Mouse (Mus musculus) embryonic facial prominence, embryonic 15.5 days (tissue): ENCODE measurements around the gene Snrnp70. TPM values are rescaled to one million over a fixed set of nuclear protein-coding genes. Genes with fewer than 3 reads are reported as not detected.
A peak's percentile ranks its signal among the peaks of the same experiment; 100 is the strongest.
"Not testable (repeated sequence)": the region's sequence is repeated elsewhere in the genome, so short reads cannot be mapped to it uniquely, and the experiment has no call there.

Experiments
- ATAC-seq: fragments of 200-750 bp; cut with Nextera tagmentation; 2 replicates; pipeline ENCODE4 v1.8.0; 2017; ENCODE audit warnings: low read depth, moderate TSS enrichment; ENCODE audit not compliant: insufficient number of reproducible peaks, low FRiP score, low TSS enrichment
- H3K27ac ChIP-seq: fragments of 300-500 bp; sonication (generic); replicated peaks from 2 replicates; pipeline ENCODE4 v1.5.1; 2015; ENCODE audit warnings: mild to moderate bottlenecking, inconsistent platforms
- H3K27me3 ChIP-seq: fragments of 300-500 bp; sonication (generic); 2 replicates; pipeline ENCODE4 v1.6.1; 2015; ENCODE audit warnings: inconsistent platforms
- H3K36me3 ChIP-seq: fragments of 300-500 bp; sonication (generic); 2 replicates; pipeline ENCODE4 v1.6.1; 2015; ENCODE audit warnings: mild to moderate bottlenecking, inconsistent platforms
- H3K4me1 ChIP-seq: fragments of 300-500 bp; sonication (generic); 2 replicates; pipeline ENCODE4 v1.6.1; 2015; ENCODE audit warnings: inconsistent platforms
- H3K4me2 ChIP-seq: fragments of 300-500 bp; sonication (generic); replicated peaks from 2 replicates; pipeline ENCODE4 v1.6.1; 2015; ENCODE audit warnings: mild to moderate bottlenecking, inconsistent platforms
- H3K4me3 ChIP-seq: fragments of 300-500 bp; sonication (generic); replicated peaks from 2 replicates; pipeline ENCODE4 v1.5.1; 2015; ENCODE audit warnings: mild to moderate bottlenecking, inconsistent platforms
- H3K9ac ChIP-seq: fragments of 300-500 bp; sonication (generic); 2 replicates; pipeline ENCODE4 v1.6.1; 2015; ENCODE audit warnings: inconsistent platforms
- H3K9me3 ChIP-seq: fragments of 300-500 bp; sonication (generic); replicated peaks from 2 replicates; pipeline ENCODE4 v1.6.1; 2016; ENCODE audit warnings: inconsistent platforms
- WGBS: fragments of 180-500 bp; shearing (Covaris S2); methylation state at CpG from one replicate; pipeline ENCODE4 v1.1.7; 2015; 5-methylcytosine and 5-hydroxymethylcytosine counted together
- polyA plus RNA-seq: library from polyadenylated mRNA; unstranded; fragments of >200 nt; fragmentation: Nextera tagmentation; extraction: Ambion mirVana; gene quantifications from 2 replicates; pipeline ENCODE4 v1.2.1, GENCODE M21; 2015

Snrnp70 gene
- polyA plus RNA-seq, 1 experiment from 2014 or later: 212 TPM

DNA sequence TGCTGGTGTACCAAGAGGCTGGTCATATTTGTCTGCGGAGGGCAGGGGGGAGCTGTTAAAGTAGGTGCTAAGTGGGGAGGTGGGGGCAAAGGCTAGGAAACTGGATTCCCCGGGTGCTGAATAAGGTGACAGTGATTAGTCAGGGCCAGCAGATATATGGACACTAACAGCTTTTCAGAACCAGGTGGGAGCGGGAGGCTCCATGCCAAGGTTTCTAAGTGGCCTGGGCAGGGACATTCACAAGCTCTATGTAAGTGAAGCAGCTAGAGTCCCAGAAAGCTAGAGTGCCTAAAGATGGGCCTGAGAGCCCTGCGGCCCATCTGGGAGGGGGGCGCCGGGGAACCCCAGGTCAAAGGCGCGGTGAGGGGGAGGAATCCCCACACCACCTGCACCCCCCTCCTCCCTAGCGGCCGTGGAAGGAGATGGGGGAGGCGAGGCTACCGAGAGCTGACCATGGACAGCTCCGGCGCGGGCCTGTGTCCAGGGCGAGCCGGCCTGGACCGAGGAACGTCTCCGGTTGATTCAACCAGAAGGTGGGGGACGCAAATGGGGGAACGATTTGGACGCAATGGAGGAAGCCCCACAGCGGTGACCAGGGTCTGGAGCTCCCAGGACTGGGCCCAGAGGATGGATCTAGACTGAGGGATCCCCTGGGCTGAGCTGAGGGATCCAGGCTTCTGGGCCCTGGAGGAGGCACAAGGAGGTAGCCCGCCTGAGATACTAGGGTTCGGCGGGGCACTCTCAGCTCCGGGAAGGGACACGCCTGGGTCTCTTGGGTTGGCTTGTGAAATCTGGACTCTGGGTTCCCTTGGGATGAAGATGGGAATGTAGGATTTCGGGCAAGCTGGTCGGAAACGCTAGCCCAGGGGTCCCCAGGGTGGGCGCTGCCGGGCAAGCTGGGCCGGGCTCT lies 29.5 kb downstream of the Snrnp70 start:
- Histone ChIP-seq H3K4me1 (peaks cover 55% of the 10 kb centered on the region), H3K36me3 (no peaks in the 10 kb centered on the region), H3K4me3 (peak overlapping the region; percentile 70), H3K27me3 (peaks cover 58% of the 10 kb centered on the region), H3K4me2 (peak overlapping the region; percentile 98), H3K27ac (0 out of 2 replicates have a peak overlapping the region, but pooled peaks have one; percentile 41), H3K9me3 (no peaks in the 10 kb centered on the region), H3K9ac (peak overlapping the region; percentile 52)
- WGBS: 5% methylated on average over 34 of the region's 35 CpGs
- ATAC-seq: no peak

- H3K27ac ChIP-seq: 0 out of 2 replicates have a peak overlapping the region, but pooled peaks have one; percentile 44
Observed at GRCm38 (mm10) chr7:45363983-45364382, 31.6 kb downstream of the Snrnp70 start.

GRCm38 (mm10) chr7:45362801-45363200 lies 32.7 kb downstream of the Snrnp70 start:
- Histone ChIP-seq H3K9ac (no peak overlapping the region), H3K4me2 (no peak overlapping the region), H3K27ac (no peak overlapping the region), H3K27me3 (peaks cover 39% of the 10 kb centered on the region; the same call in 1 of the 2 replicates), H3K36me3 (no peaks in the 10 kb centered on the region), H3K4me3 (no peak overlapping the region), H3K9me3 (no peaks in the 10 kb centered on the region), H3K4me1 (peaks cover 39% of the 10 kb centered on the region)
- ATAC-seq: no peak
- WGBS: 6% methylated on average over 13 of the region's 13 CpGs

More at GRCm38 (mm10) chr7:45363983-45364382, 31.6 kb downstream of the Snrnp70 start:
- H3K9me3 ChIP-seq: no peaks in the 10 kb centered on the region
- no peak overlapping the region for H3K4me3 ChIP-seq
- H3K27me3 ChIP-seq: peaks cover 49% of the 10 kb centered on the region
- no peak for ATAC-seq
- peaks cover 43% of the 10 kb centered on the region for H3K4me1 ChIP-seq
- 88% methylated on average over 2 of the region's 2 CpGs for WGBS
- H3K36me3 ChIP-seq: no peaks in the 10 kb centered on the region
- no peak overlapping the region for H3K4me2 ChIP-seq
- no peak overlapping the region for H3K9ac ChIP-seq

GRCm38 (mm10) chr7:45361243-45361804 lies 34.2 kb downstream of the Snrnp70 start:
- 1% methylated on average over 43 of the region's 43 CpGs for WGBS
- H3K36me3 ChIP-seq: peaks cover 3% of the 10 kb centered on the region; the same call in 1 of the 2 replicates

DNA sequence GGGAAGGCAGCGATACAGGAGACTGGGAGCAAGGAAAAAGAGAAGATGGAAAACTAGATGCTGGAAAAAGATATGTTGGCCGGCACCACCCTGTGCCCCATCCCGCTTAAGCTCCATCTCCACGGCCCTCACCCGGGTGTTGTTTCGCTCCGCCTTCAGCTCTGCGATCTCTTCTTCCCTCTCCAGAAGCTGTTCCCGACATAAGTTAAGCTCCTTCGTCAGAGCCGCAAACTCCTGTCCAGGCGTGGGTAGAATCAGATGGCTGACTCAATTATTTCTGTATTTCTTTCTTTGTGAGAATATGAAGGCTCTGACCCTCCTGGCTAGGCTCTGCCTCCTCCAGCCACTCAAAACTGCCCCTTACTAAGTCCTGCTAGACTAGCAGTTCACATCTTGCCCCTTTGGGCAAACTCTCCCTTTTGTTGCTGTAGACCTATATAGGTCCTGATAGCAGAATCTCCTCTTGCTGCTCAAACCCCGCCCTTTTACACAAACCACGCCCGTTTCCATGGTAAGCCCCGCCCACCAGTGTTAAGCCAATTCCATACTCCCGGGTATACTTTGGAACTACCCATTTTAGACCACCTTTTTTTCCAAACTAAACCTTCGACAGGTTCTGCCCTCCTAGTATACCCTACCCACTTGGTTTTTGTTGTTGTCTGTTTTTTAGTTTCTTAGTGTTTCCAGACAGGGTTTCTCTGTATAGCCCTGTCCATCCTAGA lies 35.0 kb downstream of the Snrnp70 start:
- H3K9ac ChIP-seq: no peak overlapping the region
- H3K4me1 ChIP-seq: peaks cover 23% of the 10 kb centered on the region
- peaks cover 3% of the 10 kb centered on the region; the same call in 1 of the 2 replicates for H3K36me3 ChIP-seq
- H3K4me3 ChIP-seq: 0 out of 2 replicates have a peak overlapping the region, but pooled peaks have one; percentile 50
- ATAC-seq: peak; percentile 26; the same call in 1 of the 2 replicates
- H3K9me3 ChIP-seq: no peaks in the 10 kb centered on the region
- no peak overlapping the region for H3K27ac ChIP-seq
- H3K4me2 ChIP-seq: peak overlapping the region; percentile 83; the same call in 1 of the 2 replicates
- 50% methylated on average over 18 of the region's 18 CpGs for WGBS
- peaks cover 35% of the 10 kb centered on the region; the same call in 1 of the 2 replicates for H3K27me3 ChIP-seq

More at GRCm38 (mm10) chr7:45361243-45361804, 34.2 kb downstream of the Snrnp70 start:
- Histone ChIP-seq H3K9ac (peak overlapping the region; percentile 26), H3K9me3 (no peaks in the 10 kb centered on the region), H3K4me2 (peak overlapping the region; percentile 83), H3K27ac (no peak overlapping the region; the same call in 1 of the 2 replicates), H3K27me3 (peaks cover 39% of the 10 kb centered on the region; the same call in 1 of the 2 replicates), H3K4me1 (peaks cover 30% of the 10 kb centered on the region), H3K4me3 (peak overlapping the region; percentile 50)
- peak; percentile 88 for ATAC-seq

DNA sequence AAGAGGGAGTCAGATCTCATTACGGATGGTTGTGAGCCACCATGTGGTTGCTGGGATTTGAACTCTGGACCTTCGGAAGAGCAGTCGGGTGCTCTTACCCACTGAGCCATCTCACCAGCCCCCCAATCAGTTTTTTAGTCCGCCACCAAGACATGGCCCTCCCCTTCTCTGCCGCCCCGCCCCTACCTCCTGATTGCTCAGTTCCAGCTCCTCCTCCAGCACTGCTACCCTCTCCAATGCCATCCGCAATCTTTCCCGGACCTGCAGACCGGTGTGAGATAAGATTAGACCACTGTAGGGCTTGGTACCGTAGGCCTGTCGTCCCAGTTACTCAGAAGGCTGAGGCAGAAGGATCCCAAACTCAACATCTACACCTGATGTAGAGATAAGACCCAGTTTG lies 36.5 kb downstream of the Snrnp70 start:
- H3K36me3 ChIP-seq, H3K27ac ChIP-seq, H3K4me2 ChIP-seq, H3K9me3 ChIP-seq, H3K4me3 ChIP-seq, H3K9ac ChIP-seq, ATAC-seq: not testable (repeated sequence)
- H3K4me1 ChIP-seq: peaks cover 21% of the 10 kb centered on the region
- peaks cover 25% of the 10 kb centered on the region; the same call in 1 of the 2 replicates for H3K27me3 ChIP-seq
- WGBS: 65% methylated on average over 11 of the region's 11 CpGs

DNA sequence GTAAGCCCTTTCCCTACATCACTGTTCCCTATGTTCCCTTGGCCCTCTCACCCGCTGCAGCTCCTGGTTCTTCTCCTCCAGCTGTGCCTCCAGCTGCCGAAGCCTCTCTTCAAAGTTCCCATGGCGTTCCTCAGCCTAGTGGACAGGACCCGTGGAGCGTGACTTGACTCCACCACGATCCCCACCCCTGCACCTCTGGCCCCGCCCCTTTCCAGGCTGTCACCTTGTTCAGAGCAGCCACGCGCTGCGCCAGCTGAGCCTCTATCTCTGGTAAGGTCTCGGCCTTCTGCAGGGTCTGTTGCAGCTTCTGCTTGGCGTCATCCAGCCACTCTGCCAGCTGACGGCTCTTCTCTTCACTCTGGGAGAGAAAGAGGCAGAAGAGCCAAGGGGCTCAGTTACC lies 39.5 kb downstream of the Snrnp70 start:
- peaks cover 10% of the 10 kb centered on the region; the same call in 1 of the 2 replicates for H3K36me3 ChIP-seq
- ATAC-seq: no peak
- H3K4me3 ChIP-seq: no peak overlapping the region
- H3K27ac ChIP-seq: no peak overlapping the region
- no peaks in the 10 kb centered on the region for H3K9me3 ChIP-seq
- WGBS: 48% methylated on average over 13 of the region's 13 CpGs
- H3K4me2 ChIP-seq: no peak overlapping the region
- peaks cover 2% of the 10 kb centered on the region; the same call in 1 of the 2 replicates for H3K27me3 ChIP-seq
- H3K9ac ChIP-seq: no peak overlapping the region
- H3K4me1 ChIP-seq: peaks cover 2% of the 10 kb centered on the region

GRCm38 (mm10) chr7:45355318-45356020 lies 40.1 kb downstream of the Snrnp70 start:
- H3K9ac ChIP-seq: no peak overlapping the region
- no peak overlapping the region for H3K27ac ChIP-seq
- no peaks in the 10 kb centered on the region for H3K4me1 ChIP-seq
- no peak overlapping the region for H3K4me3 ChIP-seq
- 71% methylated on average over 15 of the region's 15 CpGs for WGBS
- H3K4me2 ChIP-seq: no peak overlapping the region
- no peaks in the 10 kb centered on the region for H3K9me3 ChIP-seq
- no peaks in the 10 kb centered on the region for H3K27me3 ChIP-seq
- H3K36me3 ChIP-seq: peaks cover 10% of the 10 kb centered on the region; the same call in 1 of the 2 replicates
- no peak for ATAC-seq

DNA sequence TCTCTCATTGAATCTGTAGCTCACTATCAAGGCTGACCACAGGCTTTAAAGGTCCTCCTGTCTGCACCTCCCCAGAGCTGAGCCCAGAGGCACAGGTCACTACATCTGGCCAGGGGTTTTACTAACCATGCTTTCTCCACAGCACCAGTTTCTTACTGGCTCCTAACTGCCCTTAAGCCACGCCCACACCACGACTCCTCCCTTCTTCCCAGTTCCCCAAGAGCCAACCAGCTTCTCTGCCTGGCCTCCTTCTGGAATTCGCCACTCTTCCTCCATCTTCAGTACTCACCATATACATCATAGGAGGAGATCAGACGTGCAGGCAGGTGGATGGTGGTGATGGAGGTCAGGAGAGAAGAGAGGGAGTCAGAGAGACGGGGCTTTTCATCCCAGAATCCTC lies 42.5 kb downstream of the Snrnp70 start:
- ATAC-seq: no peak
- H3K4me3 ChIP-seq: no peak overlapping the region
- H3K4me2 ChIP-seq: no peak overlapping the region
- no peaks in the 10 kb centered on the region for H3K9me3 ChIP-seq
- peaks cover 10% of the 10 kb centered on the region for H3K36me3 ChIP-seq
- WGBS: 21% methylated on average over 5 of the region's 5 CpGs
- H3K9ac ChIP-seq: no peak overlapping the region
- no peaks in the 10 kb centered on the region for H3K27me3 ChIP-seq
- no peaks in the 10 kb centered on the region for H3K4me1 ChIP-seq
- no peak overlapping the region for H3K27ac ChIP-seq

DNA sequence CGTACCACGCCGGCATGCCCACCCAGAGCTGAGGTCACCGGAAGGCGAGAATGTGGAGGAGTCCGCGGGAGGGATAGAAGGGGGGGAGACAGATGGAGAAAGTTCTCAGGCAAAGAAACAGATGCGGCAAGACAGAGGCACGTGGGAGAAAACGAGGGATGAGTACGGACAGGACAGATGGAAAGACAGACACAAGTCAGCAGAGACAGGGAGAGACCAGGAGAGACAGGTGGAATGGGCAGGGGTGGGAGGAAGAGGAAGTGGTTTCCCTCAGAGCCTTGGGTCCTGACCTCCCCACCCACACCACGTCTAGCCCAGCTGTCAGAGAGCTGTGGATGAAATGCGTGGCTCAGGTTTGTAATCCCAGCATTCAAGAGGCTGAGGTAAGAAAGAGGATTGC lies 48.6 kb downstream of the Snrnp70 start:
- Histone ChIP-seq H3K9ac (no peak overlapping the region), H3K4me1 (no peaks in the 10 kb centered on the region; the same call in 1 of the 2 replicates), H3K27me3 (no peaks in the 10 kb centered on the region), H3K9me3 (no peaks in the 10 kb centered on the region), H3K27ac (no peak overlapping the region), H3K4me2 (no peak overlapping the region), H3K36me3 (peaks cover 4% of the 10 kb centered on the region; the same call in 1 of the 2 replicates), H3K4me3 (no peak overlapping the region)
- 72% methylated on average over 13 of the region's 13 CpGs for WGBS
- no peak for ATAC-seq
